Mouse (Mus musculus) liver, embryonic 13.5 days (tissue): Measurements from ENCODE around the gene Gpr15. TPM values are rescaled to one million over a fixed set of nuclear protein-coding genes. Genes with fewer than 3 reads are reported as not detected.

Experiments used
- ATAC-seq: fragments of 200-750 bp; cut with Nextera tagmentation; 2 replicates; pipeline ENCODE4 v1.8.0; 2017; ENCODE audit warnings: low read depth, mild to moderate bottlenecking, moderate number of reproducible peaks, moderate library complexity
- DNase-seq: peaks from one replicate; pipeline ENCODE4 v3.0.0; 2022
- H3K27ac ChIP-seq: fragments of 300-500 bp; sonication (generic); 2 replicates; pipeline ENCODE4 v1.5.1; 2015; ENCODE audit warnings: moderate library complexity, mild to moderate bottlenecking, inconsistent platforms
- H3K27me3 ChIP-seq: fragments of 300-500 bp; sonication (generic); 2 replicates; pipeline ENCODE4 v1.6.1; 2015; ENCODE audit warnings: mild to moderate bottlenecking, inconsistent platforms
- H3K36me3 ChIP-seq: fragments of 300-500 bp; sonication (generic); 2 replicates; pipeline ENCODE4 v1.6.1; 2015; ENCODE audit warnings: mild to moderate bottlenecking, inconsistent platforms
- H3K4me1 ChIP-seq: fragments of 300-500 bp; sonication (generic); replicated peaks from 2 replicates; pipeline ENCODE4 v1.6.1; 2015; ENCODE audit warnings: inconsistent platforms
- H3K4me2 ChIP-seq: fragments of 300-500 bp; sonication (generic); 2 replicates; pipeline ENCODE4 v1.6.1; 2015; ENCODE audit warnings: inconsistent platforms, mild to moderate bottlenecking, moderate library complexity
- H3K4me3 ChIP-seq: fragments of 300-500 bp; sonication (generic); replicated peaks from 2 replicates; pipeline ENCODE4 v1.5.1; 2015; ENCODE audit warnings: mild to moderate bottlenecking, inconsistent platforms
- H3K9ac ChIP-seq: fragments of 300-500 bp; sonication (generic); 2 replicates; pipeline ENCODE4 v1.6.1; 2015; ENCODE audit warnings: mild to moderate bottlenecking, inconsistent platforms
- H3K9me3 ChIP-seq: fragments of 300-500 bp; sonication (generic); replicated peaks from 2 replicates; pipeline ENCODE4 v1.6.1; 2016; ENCODE audit warnings: inconsistent platforms
- WGBS: fragments of 180-500 bp; shearing (Covaris S2); methylation state at CpG from one replicate; pipeline ENCODE4 v1.1.7; 2015; ENCODE audit not compliant: insufficient replicate concordance; 5-methylcytosine and 5-hydroxymethylcytosine counted together
- polyA plus RNA-seq: library from polyadenylated mRNA; unstranded; fragments of >200 nt; fragmentation: Nextera tagmentation; extraction: Ambion mirVana; gene quantifications from 2 replicates; pipeline ENCODE4 v1.2.1, GENCODE M21; 2015

The Gpr15 gene
- polyA plus RNA-seq, 1 experiment from 2014 or later: 0.06 TPM

DNA sequence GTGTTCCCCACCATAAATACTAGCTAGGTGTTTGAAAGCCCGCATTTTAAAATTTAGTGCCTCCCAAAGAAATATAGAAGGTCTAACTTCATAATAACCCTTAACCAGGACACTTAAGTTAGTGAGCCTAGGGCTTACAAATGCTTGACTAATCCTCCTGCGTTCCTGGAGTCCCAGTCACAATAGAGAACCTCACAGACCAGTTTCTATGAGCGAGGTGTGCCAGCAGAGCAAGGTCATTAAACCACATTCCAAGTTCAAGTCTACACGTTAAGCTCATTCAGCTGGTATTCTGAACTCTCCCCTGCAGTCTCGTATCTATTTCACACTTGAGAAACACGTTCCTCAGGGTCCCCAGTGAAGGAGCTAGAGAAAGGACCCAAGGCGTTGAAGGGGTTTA is 36.0 kb downstream of the Gpr15 start:
- no peak overlapping the region for H3K4me3 ChIP-seq
- no peaks in the 10 kb centered on the region for H3K9me3 ChIP-seq
- H3K4me2 ChIP-seq: no peak overlapping the region
- peaks cover 45% of the 10 kb centered on the region for H3K36me3 ChIP-seq
- H3K27ac ChIP-seq: peak overlapping the region; percentile 72
- DNase-seq (no peak), ATAC-seq (no peak)
- H3K4me1 ChIP-seq: peaks cover 35% of the 10 kb centered on the region
- no peaks in the 10 kb centered on the region for H3K27me3 ChIP-seq
- whole genome bisulfite sequencing: 82% methylated on average over 7 of the region's 7 CpGs
- no peak overlapping the region for H3K9ac ChIP-seq

- no peaks in the 10 kb centered on the region for H3K27me3 ChIP-seq
- 81% methylated on average over 6 of the region's 6 CpGs for WGBS
- peaks cover 53% of the 10 kb centered on the region for H3K36me3 ChIP-seq
- no peak overlapping the region for H3K4me3 ChIP-seq
- DNase-seq: no peak
- no peak overlapping the region for H3K9ac ChIP-seq
- no peak overlapping the region for H3K4me2 ChIP-seq
- no peaks in the 10 kb centered on the region for H3K9me3 ChIP-seq
- ATAC-seq: 0 out of 2 replicates have a peak, but pooled peaks have one; percentile 25
- H3K4me1 ChIP-seq: peaks cover 43% of the 10 kb centered on the region
- H3K27ac ChIP-seq: peak overlapping the region; percentile 62
Observed at GRCm38 (mm10) chr16:58682046-58682445, 36.8 kb downstream of the Gpr15 start.

DNA sequence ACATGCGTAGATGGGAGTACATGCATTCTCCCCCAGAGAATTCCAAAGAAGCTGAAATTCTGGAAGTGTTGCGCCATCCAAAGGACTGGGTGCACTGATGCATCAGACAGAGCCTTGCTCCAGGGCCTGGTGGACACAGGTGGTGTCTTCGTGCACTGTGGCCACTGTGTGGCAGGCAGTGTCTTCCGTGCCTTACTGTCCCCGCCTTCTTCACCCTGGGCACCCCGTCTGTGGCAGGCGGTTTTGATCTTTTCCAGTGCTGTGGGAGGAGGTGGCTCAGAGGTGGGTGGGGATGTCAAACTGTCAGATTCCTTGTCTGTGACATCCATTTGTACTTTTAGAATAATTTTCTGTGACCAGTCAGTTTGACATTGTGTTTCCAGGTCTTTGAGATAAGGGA is 40.2 kb downstream of the Gpr15 start:
- H3K9ac ChIP-seq: peak overlapping the region; percentile 47; the same call in 1 of the 2 replicates
- 55% methylated on average over 7 of the region's 7 CpGs for WGBS
- H3K4me1 ChIP-seq: peaks cover 63% of the 10 kb centered on the region
- H3K36me3 ChIP-seq: peaks cover 86% of the 10 kb centered on the region
- ATAC-seq: peak; percentile 36; the same call in 1 of the 2 replicates
- DNase-seq: no peak
- 0 out of 2 replicates have a peak overlapping the region, but pooled peaks have one; percentile 29 for H3K4me2 ChIP-seq
- H3K9me3 ChIP-seq: no peaks in the 10 kb centered on the region
- H3K27ac ChIP-seq: peak overlapping the region; percentile 48; the same call in 1 of the 2 replicates
- no peaks in the 10 kb centered on the region for H3K27me3 ChIP-seq
- H3K4me3 ChIP-seq: peak overlapping the region; percentile 25; the same call in 1 of the 2 replicates

DNA sequence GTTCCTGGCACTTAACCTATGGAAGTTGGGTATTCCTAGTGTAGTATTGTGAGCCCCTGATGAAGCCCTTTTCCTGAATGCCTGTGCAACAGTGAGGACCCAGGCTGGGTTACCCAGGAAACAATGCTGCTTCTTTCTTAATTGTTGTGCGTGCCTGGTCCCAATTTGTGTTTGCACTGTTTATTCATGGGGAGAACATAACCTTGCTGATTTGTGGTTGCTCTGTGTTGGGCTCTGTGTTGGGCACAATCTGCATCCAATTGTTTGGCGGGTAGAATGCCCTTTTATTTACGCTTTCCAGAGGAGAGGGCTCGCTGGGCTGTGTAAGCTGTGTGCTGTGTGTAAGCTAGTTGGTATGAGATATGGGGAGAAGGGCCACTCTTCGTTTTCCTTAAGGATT is 41.4 kb downstream of the Gpr15 start:
- Histone ChIP-seq H3K36me3 (peaks cover 90% of the 10 kb centered on the region), H3K9ac (peak overlapping the region; percentile 35), H3K9me3 (no peaks in the 10 kb centered on the region), H3K4me3 (peak overlapping the region; percentile 33), H3K4me2 (peak overlapping the region; percentile 54), H3K4me1 (peaks cover 73% of the 10 kb centered on the region), H3K27me3 (no peaks in the 10 kb centered on the region), H3K27ac (peak overlapping the region; percentile 81)
- ATAC-seq: no peak
- WGBS: 91% methylated on average over 5 of the region's 5 CpGs
- DNase-seq: no peak

- Histone ChIP-seq H3K9ac (peak overlapping the region; percentile 52), H3K4me1 (peaks cover 67% of the 10 kb centered on the region), H3K27me3 (no peaks in the 10 kb centered on the region), H3K4me3 (peak overlapping the region; percentile 97), H3K4me2 (peak overlapping the region; percentile 79), H3K27ac (peak overlapping the region; percentile 78), H3K36me3 (peaks cover 90% of the 10 kb centered on the region), H3K9me3 (no peaks in the 10 kb centered on the region)
- DNase-seq (no peak), ATAC-seq (peak; percentile 52)
- 35% methylated on average over 3 of the region's 3 CpGs for WGBS
Observed at GRCm38 (mm10) chr16:58676633-58677032, 42.2 kb downstream of the Gpr15 start.

DNA sequence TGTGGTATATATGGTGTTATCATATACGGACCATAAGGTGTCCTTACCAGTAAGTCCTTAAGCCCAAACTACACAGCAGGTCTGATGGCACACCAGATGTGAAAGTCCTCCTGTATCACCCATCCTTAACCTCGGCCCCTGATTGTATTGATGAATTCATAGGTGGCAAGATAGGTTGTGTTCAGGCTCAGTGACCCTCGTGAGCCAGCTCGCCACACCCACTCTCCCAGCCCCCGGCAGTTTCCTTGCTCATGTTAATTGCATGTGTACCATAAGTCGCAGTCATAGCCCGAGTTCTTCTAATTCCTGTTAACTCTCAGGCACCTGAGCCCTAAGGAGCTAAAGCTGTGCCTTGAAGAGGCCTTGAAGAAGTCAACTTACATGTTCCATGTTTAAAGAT is 42.7 kb downstream of the Gpr15 start:
- H3K9me3 ChIP-seq: no peaks in the 10 kb centered on the region
- DNase-seq (no peak), ATAC-seq (peak; percentile 22)
- H3K4me2 ChIP-seq: peak overlapping the region; percentile 79
- H3K9ac ChIP-seq: peak overlapping the region; percentile 52
- peaks cover 63% of the 10 kb centered on the region for H3K4me1 ChIP-seq
- peaks cover 88% of the 10 kb centered on the region for H3K36me3 ChIP-seq
- H3K27ac ChIP-seq: peak overlapping the region; percentile 78
- WGBS: 67% methylated on average over 7 of the region's 7 CpGs
- H3K27me3 ChIP-seq: no peaks in the 10 kb centered on the region
- H3K4me3 ChIP-seq: peak overlapping the region; percentile 97

DNA sequence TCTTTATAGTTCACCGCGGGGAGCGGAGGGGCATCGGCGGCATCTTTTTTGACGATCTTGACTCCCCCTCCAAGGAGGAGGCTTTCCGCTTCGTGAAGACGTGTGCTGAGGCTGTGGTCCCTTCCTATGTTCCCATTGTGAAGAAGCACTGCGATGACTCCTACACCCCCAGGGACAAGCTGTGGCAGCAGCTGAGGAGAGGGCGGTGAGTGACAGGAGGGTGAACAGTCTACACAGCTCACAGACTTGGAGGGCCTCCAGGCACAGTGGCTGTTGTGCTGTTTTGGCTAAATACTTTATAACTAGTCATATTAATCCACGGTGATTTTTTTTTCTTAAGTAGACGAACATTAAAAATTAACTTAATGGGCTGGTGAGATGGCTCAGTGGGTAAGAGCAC is 43.6 kb downstream of the Gpr15 start:
- Histone ChIP-seq H3K9ac (peak overlapping the region; percentile 99), H3K27ac (peak overlapping the region; percentile 99), H3K9me3 (no peaks in the 10 kb centered on the region), H3K27me3 (no peaks in the 10 kb centered on the region), H3K4me3 (peak overlapping the region; percentile 97), H3K4me1 (peaks cover 58% of the 10 kb centered on the region), H3K36me3 (peaks cover 80% of the 10 kb centered on the region), H3K4me2 (peak overlapping the region; percentile 79)
- WGBS: 87% methylated on average over 13 of the region's 13 CpGs
- ATAC-seq: no peak
- DNase-seq: no peak

- Histone ChIP-seq H3K4me2 (peak overlapping the region; percentile 79), H3K4me1 (peaks cover 66% of the 10 kb centered on the region), H3K27ac (peak overlapping the region; percentile 99), H3K9me3 (no peaks in the 10 kb centered on the region), H3K36me3 (peaks cover 73% of the 10 kb centered on the region), H3K27me3 (no peaks in the 10 kb centered on the region), H3K9ac (peak overlapping the region; percentile 99), H3K4me3 (peak overlapping the region; percentile 97)
- no peak for DNase-seq
- whole genome bisulfite sequencing: 86% methylated on average over 15 of the region's 15 CpGs
- ATAC-seq: no peak
Observed at GRCm38 (mm10) chr16:58673811-58674410, 45.0 kb downstream of the Gpr15 start.

GRCm38 (mm10) chr16:58672396-58672795 is 46.5 kb downstream of the Gpr15 start:
- H3K9ac ChIP-seq: peak overlapping the region; percentile 99
- peak overlapping the region; percentile 79 for H3K4me2 ChIP-seq
- WGBS: 36% methylated on average over 13 of the region's 13 CpGs
- no peaks in the 10 kb centered on the region for H3K27me3 ChIP-seq
- no peaks in the 10 kb centered on the region for H3K9me3 ChIP-seq
- peak overlapping the region; percentile 97 for H3K4me3 ChIP-seq
- no peak for DNase-seq
- ATAC-seq: no peak
- H3K4me1 ChIP-seq: peaks cover 67% of the 10 kb centered on the region
- H3K27ac ChIP-seq: peak overlapping the region; percentile 99
- H3K36me3 ChIP-seq: peaks cover 59% of the 10 kb centered on the region

GRCm38 (mm10) chr16:58671212-58671985 is 47.5 kb downstream of the Gpr15 start:
- no peak for ATAC-seq
- Histone ChIP-seq H3K36me3 (peaks cover 50% of the 10 kb centered on the region), H3K9me3 (no peaks in the 10 kb centered on the region), H3K4me1 (peaks cover 69% of the 10 kb centered on the region), H3K4me2 (peak overlapping the region; percentile 79), H3K27me3 (no peaks in the 10 kb centered on the region), H3K9ac (peak overlapping the region; percentile 99), H3K27ac (peak overlapping the region; percentile 99), H3K4me3 (peak overlapping the region; percentile 97)
- 23% methylated on average over 8 of the region's 8 CpGs for WGBS
- no peak for DNase-seq

- peak overlapping the region; percentile 97 for H3K4me3 ChIP-seq
- WGBS: under 1% methylated on average over 25 of the region's 25 CpGs
- peaks cover 42% of the 10 kb centered on the region for H3K36me3 ChIP-seq
- ATAC-seq (no peak), DNase-seq (no peak)
- no peaks in the 10 kb centered on the region for H3K9me3 ChIP-seq
- H3K4me1 ChIP-seq: peaks cover 69% of the 10 kb centered on the region
- peak overlapping the region; percentile 99 for H3K9ac ChIP-seq
- H3K27ac ChIP-seq: peak overlapping the region; percentile 99
- no peaks in the 10 kb centered on the region for H3K27me3 ChIP-seq
- peak overlapping the region; percentile 79 for H3K4me2 ChIP-seq
Observed at GRCm38 (mm10) chr16:58670643-58671042, 48.2 kb downstream of the Gpr15 start.
